Mouse (Mus musculus) limb, embryonic 12.5 days (tissue): ENCODE results near the gene 1700008O03Rik. TPM values are rescaled to one million over a fixed set of nuclear protein-coding genes. Genes with fewer than 3 reads are reported as not detected.

Experiments used
- ATAC-seq: fragments of 200-750 bp; cut with Nextera tagmentation; 2 replicates; pipeline ENCODE4 v1.8.0; 2017; ENCODE audit warnings: low read depth, moderate TSS enrichment; ENCODE audit not compliant: insufficient number of reproducible peaks, insufficient read depth, low FRiP score, low TSS enrichment
- H3K27ac ChIP-seq: fragments of 300-500 bp; sonication (generic); 2 replicates; pipeline ENCODE4 v1.5.1; 2016; ENCODE audit warnings: mild to moderate bottlenecking, moderate library complexity
- H3K27me3 ChIP-seq: fragments of 300-500 bp; sonication (generic); 2 replicates; pipeline ENCODE4 v1.6.1; 2016; ENCODE audit warnings: mild to moderate bottlenecking, moderate library complexity
- H3K36me3 ChIP-seq: fragments of 300-500 bp; sonication (generic); 2 replicates; pipeline ENCODE4 v1.6.1; 2016; ENCODE audit warnings: mild to moderate bottlenecking, moderate library complexity
- H3K4me1 ChIP-seq: fragments of 300-500 bp; sonication (generic); replicated peaks from 2 replicates; pipeline ENCODE4 v1.6.1; 2016
- H3K4me2 ChIP-seq: fragments of 300-500 bp; sonication (generic); 2 replicates; pipeline ENCODE4 v1.6.1; 2016; ENCODE audit warnings: mild to moderate bottlenecking, moderate library complexity
- H3K4me3 ChIP-seq: fragments of 300-500 bp; sonication (generic); replicated peaks from 2 replicates; pipeline ENCODE4 v1.5.1; 2016; ENCODE audit warnings: mild to moderate bottlenecking
- H3K9ac ChIP-seq: fragments of 300-500 bp; sonication (generic); replicated peaks from 2 replicates; pipeline ENCODE4 v1.6.1; 2016; ENCODE audit warnings: mild to moderate bottlenecking, moderate library complexity
- H3K9me3 ChIP-seq: fragments of 300-500 bp; sonication (generic); 2 replicates; pipeline ENCODE4 v1.6.1; 2016; ENCODE audit warnings: mild to moderate bottlenecking, moderate library complexity
- WGBS: fragments of 180-500 bp; shearing (Covaris S2); methylation state at CpG from one replicate; pipeline ENCODE4 v1.1.7; 2016; 5-methylcytosine and 5-hydroxymethylcytosine counted together
- polyA plus RNA-seq: library from polyadenylated mRNA; unstranded; fragments of >200 nt; fragmentation: Nextera tagmentation; extraction: Ambion mirVana; gene quantifications from 2 replicates; pipeline ENCODE4 v1.2.1, GENCODE M21; 2016

1700008O03Rik gene
- polyA plus RNA-seq, 1 experiment from 2014 or later, result 0.64 TPM

GRCm38 (mm10) chr7:44375793-44376192 is 9.8 kb downstream of the 1700008O03Rik start:
- 64% methylated on average over 3 of the region's 3 CpGs for WGBS
- H3K36me3 ChIP-seq, result no peaks in the 10 kb centered on the region
- no peak overlapping the region for H3K4me2 ChIP-seq
- H3K27me3 ChIP-seq, result peaks cover 9% of the 10 kb centered on the region; the same call in 1 of the 2 replicates
- H3K4me3 ChIP-seq, result no peak overlapping the region
- ATAC-seq, result no peak
- no peaks in the 10 kb centered on the region for H3K9me3 ChIP-seq
- no peak overlapping the region for H3K27ac ChIP-seq
- H3K9ac ChIP-seq, result no peak overlapping the region
- H3K4me1 ChIP-seq, result peaks cover 15% of the 10 kb centered on the region; the same call in 1 of the 2 replicates

GRCm38 (mm10) chr7:44375207-44375606 is 10.4 kb downstream of the 1700008O03Rik start:
- Histone ChIP-seq H3K4me3 (peak overlapping the region; percentile 58), H3K9me3 (no peaks in the 10 kb centered on the region), H3K36me3 (no peaks in the 10 kb centered on the region), H3K4me2 (peak overlapping the region; percentile 86), H3K4me1 (peaks cover 15% of the 10 kb centered on the region; the same call in 1 of the 2 replicates), H3K9ac (peak overlapping the region; percentile 58; the same call in 1 of the 2 replicates), H3K27ac (no peak overlapping the region), H3K27me3 (peaks cover 12% of the 10 kb centered on the region; the same call in 1 of the 2 replicates)
- 10% methylated on average over 10 of the region's 10 CpGs for WGBS
- no peak for ATAC-seq

- peak overlapping the region; percentile 64; the same call in 1 of the 2 replicates for H3K27ac ChIP-seq
- no peaks in the 10 kb centered on the region for H3K36me3 ChIP-seq
- peak overlapping the region; percentile 86 for H3K4me2 ChIP-seq
- H3K9ac ChIP-seq, result peak overlapping the region; percentile 58
- H3K27me3 ChIP-seq, result peaks cover 16% of the 10 kb centered on the region; the same call in 1 of the 2 replicates
- 0 out of 2 replicates have a peak, but pooled peaks have one; percentile 4 for ATAC-seq
- H3K9me3 ChIP-seq, result no peaks in the 10 kb centered on the region
- H3K4me1 ChIP-seq, result peaks cover 15% of the 10 kb centered on the region; the same call in 1 of the 2 replicates
- WGBS, result 2% methylated on average over 5 of the region's 5 CpGs
- peak overlapping the region; percentile 58 for H3K4me3 ChIP-seq
Measured at GRCm38 (mm10) chr7:44374756-44375155, 10.9 kb downstream of the 1700008O03Rik start.

GRCm38 (mm10) chr7:44373889-44374652 is 11.5 kb downstream of the 1700008O03Rik start:
- Histone ChIP-seq H3K9ac (peak overlapping the region; percentile 58), H3K27ac (peak overlapping the region; percentile 64; the same call in 1 of the 2 replicates), H3K27me3 (peaks cover 17% of the 10 kb centered on the region; the same call in 1 of the 2 replicates), H3K4me1 (peaks cover 15% of the 10 kb centered on the region; the same call in 1 of the 2 replicates), H3K4me2 (peak overlapping the region; percentile 86), H3K9me3 (no peaks in the 10 kb centered on the region), H3K36me3 (no peaks in the 10 kb centered on the region), H3K4me3 (peak overlapping the region; percentile 58)
- peak; percentile 88 for ATAC-seq
- WGBS, result under 1% methylated on average over 19 of the region's 19 CpGs

- WGBS, result 10% methylated on average over 7 of the region's 7 CpGs
- peaks cover 16% of the 10 kb centered on the region; the same call in 1 of the 2 replicates for H3K27me3 ChIP-seq
- ATAC-seq, result peak; percentile 13; the same call in 1 of the 2 replicates
Measured at GRCm38 (mm10) chr7:44373460-44373859, 12.2 kb downstream of the 1700008O03Rik start.

GRCm38 (mm10) chr7:44372678-44373077 is 12.9 kb downstream of the 1700008O03Rik start:
- no peak overlapping the region for H3K27ac ChIP-seq
- no peak overlapping the region for H3K9ac ChIP-seq
- no peak overlapping the region for H3K4me3 ChIP-seq
- no peak overlapping the region for H3K4me2 ChIP-seq
- WGBS, result 92% methylated on average over 8 of the region's 8 CpGs
- no peaks in the 10 kb centered on the region for H3K36me3 ChIP-seq
- no peak for ATAC-seq
- H3K27me3 ChIP-seq, result peaks cover 8% of the 10 kb centered on the region; the same call in 1 of the 2 replicates
- no peaks in the 10 kb centered on the region for H3K9me3 ChIP-seq
- H3K4me1 ChIP-seq, result peaks cover 15% of the 10 kb centered on the region; the same call in 1 of the 2 replicates

More at GRCm38 (mm10) chr7:44373460-44373859, 12.2 kb downstream of the 1700008O03Rik start:
- H3K4me2 ChIP-seq, result peak overlapping the region; percentile 86
- H3K36me3 ChIP-seq, result no peaks in the 10 kb centered on the region
- H3K4me1 ChIP-seq, result peaks cover 15% of the 10 kb centered on the region; the same call in 1 of the 2 replicates
- no peak overlapping the region for H3K27ac ChIP-seq
- H3K9me3 ChIP-seq, result no peaks in the 10 kb centered on the region
- peak overlapping the region; percentile 58 for H3K4me3 ChIP-seq
- no peak overlapping the region for H3K9ac ChIP-seq

- H3K27me3 ChIP-seq, result peaks cover 94% of the 10 kb centered on the region
- WGBS, result 7% methylated on average over 21 of the region's 21 CpGs
- H3K4me2 ChIP-seq, result peak overlapping the region; percentile 73
- peak overlapping the region; percentile 42 for H3K4me3 ChIP-seq
- H3K36me3 ChIP-seq, result no peaks in the 10 kb centered on the region
- peaks cover 30% of the 10 kb centered on the region for H3K4me1 ChIP-seq
- no peak for ATAC-seq
- no peak overlapping the region for H3K9ac ChIP-seq
- no peaks in the 10 kb centered on the region for H3K9me3 ChIP-seq
- H3K27ac ChIP-seq, result no peak overlapping the region
Measured at GRCm38 (mm10) chr7:44360792-44361301, 24.8 kb downstream of the 1700008O03Rik start.

- 1% methylated on average over 54 of the region's 54 CpGs for WGBS
- H3K27ac ChIP-seq, result no peak overlapping the region
Measured at GRCm38 (mm10) chr7:44359908-44360672, 25.5 kb downstream of the 1700008O03Rik start.

GRCm38 (mm10) chr7:44358886-44359654 is 26.6 kb downstream of the 1700008O03Rik start:
- 6% methylated on average over 20 of the region's 26 CpGs for WGBS
- Histone ChIP-seq H3K27me3 (peaks cover 97% of the 10 kb centered on the region), H3K27ac (no peak overlapping the region), H3K9ac (no peak overlapping the region; the same call in 1 of the 2 replicates), H3K4me3 (peak overlapping the region; percentile 42), H3K9me3 (no peaks in the 10 kb centered on the region), H3K4me2 (peak overlapping the region; percentile 73), H3K36me3 (no peaks in the 10 kb centered on the region), H3K4me1 (peaks cover 33% of the 10 kb centered on the region)
- no peak for ATAC-seq

More at GRCm38 (mm10) chr7:44359908-44360672, 25.5 kb downstream of the 1700008O03Rik start:
- Histone ChIP-seq H3K36me3 (no peaks in the 10 kb centered on the region), H3K9ac (peak overlapping the region; percentile 44; the same call in 1 of the 2 replicates), H3K4me2 (peak overlapping the region; percentile 73), H3K4me1 (peaks cover 30% of the 10 kb centered on the region), H3K27me3 (peaks cover 96% of the 10 kb centered on the region), H3K9me3 (no peaks in the 10 kb centered on the region), H3K4me3 (peak overlapping the region; percentile 42)
- ATAC-seq, result peak; percentile 62

GRCm38 (mm10) chr7:44358012-44358411 is 27.6 kb downstream of the 1700008O03Rik start:
- H3K27ac ChIP-seq, result no peak overlapping the region
- H3K4me3 ChIP-seq, result no peak overlapping the region
- WGBS, result 19% methylated on average over 5 of the region's 5 CpGs
- no peaks in the 10 kb centered on the region for H3K36me3 ChIP-seq
- H3K27me3 ChIP-seq, result peaks cover 97% of the 10 kb centered on the region
- no peaks in the 10 kb centered on the region for H3K9me3 ChIP-seq
- peaks cover 43% of the 10 kb centered on the region for H3K4me1 ChIP-seq
- H3K4me2 ChIP-seq, result no peak overlapping the region
- no peak overlapping the region for H3K9ac ChIP-seq
- ATAC-seq, result no peak
